Mouse (Mus musculus) splenic B cell, adult 2 months (primary cell): ENCODE data around the gene Slc23a2.
A peak's percentile ranks its signal among the peaks of the same experiment; 100 is the strongest.

Experiments
- DNase-seq: peaks from one replicate; pipeline ENCODE4 v3.0.0-alpha.2; 2011; ENCODE audit warnings: low read depth, low spot score
- H3K27me3 ChIP-seq: 2 replicates; pipeline ENCODE4 v1.6.1; 2012; ENCODE audit warnings: mild to moderate bottlenecking, low read length, moderate library complexity, mixed read lengths; ENCODE audit not compliant: control insufficient read depth, poor library complexity, insufficient read depth, severe bottlenecking
- H3K36me3 ChIP-seq: 2 replicates; pipeline ENCODE4 v1.6.1; 2012; ENCODE audit warnings: mild to moderate bottlenecking, low read length, moderate library complexity, mixed read lengths; ENCODE audit not compliant: control insufficient read depth, poor library complexity, insufficient read depth, severe bottlenecking

The Slc23a2 gene

DNA sequence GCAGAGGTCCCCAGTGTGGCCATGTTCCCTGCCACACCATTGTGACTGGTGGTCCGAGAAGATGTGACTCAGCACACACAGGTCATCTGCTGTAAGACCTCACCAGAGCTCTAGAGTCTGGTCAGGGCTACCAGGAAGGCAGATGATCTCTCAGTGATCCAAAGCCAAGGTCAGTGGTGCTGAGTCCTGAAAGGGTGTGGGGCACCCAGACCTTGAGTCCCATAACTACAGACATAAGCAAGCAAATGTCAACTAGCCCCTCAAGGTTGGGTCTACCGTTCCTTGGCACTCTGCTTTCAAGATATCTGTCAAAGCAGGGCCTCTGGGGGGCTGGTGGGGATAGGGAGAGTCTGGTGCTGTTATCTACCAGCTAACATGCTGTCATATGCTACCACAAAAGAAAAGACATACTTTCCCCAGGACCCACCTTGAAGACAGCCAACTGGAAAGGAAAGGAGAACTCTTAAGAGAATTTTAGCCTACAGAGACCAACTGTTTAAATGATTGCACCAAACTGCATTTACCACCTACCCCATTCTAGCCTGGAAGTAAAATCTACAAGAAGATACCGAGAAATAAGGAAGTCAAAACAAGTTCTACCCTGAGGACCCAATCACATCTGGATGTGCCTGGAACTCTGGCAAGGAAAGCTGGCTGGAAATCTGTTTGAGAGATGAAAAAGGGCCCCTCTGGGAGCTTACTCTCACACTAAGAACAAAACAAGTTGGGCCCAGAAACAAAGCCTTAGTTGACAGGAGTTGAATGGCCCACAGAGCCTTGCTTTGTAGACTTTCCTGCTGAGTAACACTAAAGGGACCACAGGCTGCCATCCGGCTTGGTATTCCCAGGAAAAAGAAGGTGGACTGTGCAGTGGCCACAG is 110.1 kb downstream of the Slc23a2 start:
- Histone ChIP-seq H3K36me3 (no peaks in the 10 kb centered on the region), H3K27me3 (no peaks in the 10 kb centered on the region)
- DNase-seq, result no peak

DNA sequence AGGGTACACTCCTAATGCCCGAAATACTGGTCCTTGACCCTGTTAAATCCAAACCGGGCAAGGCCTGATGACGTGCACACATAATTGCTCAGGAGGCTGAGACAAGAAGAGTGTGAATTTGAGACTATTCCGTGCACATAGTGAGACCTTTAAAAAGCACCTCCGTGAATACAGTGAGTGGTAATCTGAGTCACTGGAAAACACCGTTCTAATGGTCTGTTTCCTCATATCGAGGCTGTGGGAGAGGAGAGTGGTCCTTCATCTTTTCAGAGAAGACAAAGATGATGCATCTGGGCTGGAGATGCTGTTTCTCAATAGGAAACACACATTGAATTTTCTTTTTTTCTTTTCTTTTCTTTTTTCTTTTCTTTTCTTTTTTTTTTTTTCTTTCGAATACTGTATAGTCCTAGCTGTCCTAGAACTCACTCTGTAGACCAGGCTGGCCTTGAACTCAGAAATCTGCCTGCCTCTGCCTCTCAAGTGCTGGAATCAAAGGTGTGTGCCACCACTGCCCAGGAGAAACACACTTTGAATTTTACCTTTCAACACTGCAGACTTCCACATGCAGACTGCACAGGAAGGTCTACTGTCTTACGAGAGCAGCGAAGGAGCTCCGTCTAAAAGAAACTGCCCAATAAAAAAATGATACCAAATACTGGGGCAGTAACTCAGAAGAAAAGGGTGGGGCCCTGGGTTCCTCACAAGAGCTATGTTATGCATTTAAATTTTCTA is 113.4 kb downstream of the Slc23a2 start:
- Histone ChIP-seq H3K36me3 (no peaks in the 10 kb centered on the region), H3K27me3 (no peaks in the 10 kb centered on the region)
- DNase-seq, result no peak

- Histone ChIP-seq H3K27me3 (no peaks in the 10 kb centered on the region), H3K36me3 (no peaks in the 10 kb centered on the region)
- no peak for DNase-seq
Measured at GRCm38 (mm10) chr2:132030418-132031363, 114.2 kb downstream of the Slc23a2 start.

DNA sequence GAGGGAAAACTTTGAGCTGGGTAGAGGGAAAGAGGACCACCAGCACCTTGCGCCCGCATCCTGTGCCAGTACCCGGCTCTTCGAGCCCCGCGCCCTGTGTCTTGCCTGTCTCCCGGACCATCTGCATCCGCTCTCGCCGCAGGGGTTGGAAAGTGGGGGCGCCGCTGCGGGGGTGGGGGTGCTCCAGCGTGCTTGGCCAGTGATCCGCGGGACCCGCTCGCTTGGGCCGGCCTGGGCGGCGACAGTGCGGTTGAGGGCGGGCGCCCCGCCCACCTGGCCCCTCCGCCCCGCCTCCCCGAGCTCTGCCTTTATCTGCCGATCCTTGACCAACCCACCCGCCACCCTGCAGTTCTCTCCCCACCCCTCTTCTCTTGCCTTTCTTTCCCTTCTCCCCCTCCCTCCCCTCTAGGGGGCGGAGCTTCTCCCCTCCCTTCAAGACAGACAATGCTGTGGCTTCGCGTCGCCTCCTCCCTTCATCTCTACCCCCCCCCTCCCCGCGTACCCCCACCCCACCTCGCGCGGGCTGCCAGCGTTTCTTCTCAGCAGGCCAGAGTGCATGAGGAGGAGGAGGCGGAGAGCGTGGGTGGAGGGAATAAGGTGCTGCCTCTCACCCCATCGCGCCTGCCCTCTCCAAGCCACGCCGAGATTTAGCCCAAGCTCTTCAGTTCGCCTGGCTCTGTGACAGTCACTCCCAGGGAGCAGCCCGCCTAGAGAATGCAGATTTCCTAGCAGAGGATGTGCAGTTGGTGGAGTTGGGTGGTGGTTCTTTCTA is 115.1 kb downstream of the Slc23a2 start, which contains the start of gene Rassf2:
Rassf2 (minus strand) TSS at position 613 of the 772 bp plus-strand sequence.
- no peaks in the 10 kb centered on the region for H3K27me3 ChIP-seq
- H3K36me3 ChIP-seq, result no peaks in the 10 kb centered on the region
- DNase-seq, result peak; percentile 92

GRCm38 (mm10) chr2:132028894-132029605 is 115.9 kb downstream of the Slc23a2 start:
- Histone ChIP-seq H3K27me3 (no peaks in the 10 kb centered on the region), H3K36me3 (no peaks in the 10 kb centered on the region)
- peak; percentile 80 for DNase-seq

DNA sequence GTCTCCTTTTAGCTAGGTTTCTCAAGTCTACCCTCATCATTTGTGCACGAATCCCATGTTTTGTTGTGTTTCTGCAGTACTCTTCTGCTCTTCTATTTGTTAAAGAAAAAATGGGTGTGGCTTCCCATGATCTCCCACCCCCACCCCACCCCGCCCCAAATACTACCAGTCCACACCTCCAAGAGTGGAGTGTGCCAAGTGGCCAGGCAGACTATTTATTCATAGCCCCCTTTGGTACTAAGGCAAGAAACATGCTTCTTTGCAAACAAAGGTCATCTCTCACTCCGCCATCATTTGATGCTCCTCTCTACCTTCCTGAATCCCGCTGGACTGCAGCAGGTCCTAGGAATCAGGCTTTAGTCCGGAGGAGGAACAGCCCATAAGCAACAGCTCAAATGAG is 116.8 kb downstream of the Slc23a2 start:
- peak; percentile 24 for DNase-seq
- no peaks in the 10 kb centered on the region for H3K27me3 ChIP-seq
- no peaks in the 10 kb centered on the region; the same call in 1 of the 2 replicates for H3K36me3 ChIP-seq

- Histone ChIP-seq H3K36me3 (no peaks in the 10 kb centered on the region; the same call in none of the 2 replicates), H3K27me3 (no peaks in the 10 kb centered on the region)
Measured at GRCm38 (mm10) chr2:132027366-132027765, 117.5 kb downstream of the Slc23a2 start.

GRCm38 (mm10) chr2:132024028-132024427 is 120.9 kb downstream of the Slc23a2 start:
- H3K36me3 ChIP-seq, result no peaks in the 10 kb centered on the region; the same call in none of the 2 replicates
- H3K27me3 ChIP-seq, result no peaks in the 10 kb centered on the region
- DNase-seq, result no peak

More at GRCm38 (mm10) chr2:132027366-132027765, 117.5 kb downstream of the Slc23a2 start:
- no peak for DNase-seq

GRCm38 (mm10) chr2:132022621-132023020 is 122.3 kb downstream of the Slc23a2 start:
- peak; percentile 83 for DNase-seq
- Histone ChIP-seq H3K27me3 (no peaks in the 10 kb centered on the region), H3K36me3 (no peaks in the 10 kb centered on the region; the same call in none of the 2 replicates)

GRCm38 (mm10) chr2:132021616-132022015 is 123.3 kb downstream of the Slc23a2 start:
- DNase-seq, result peak; percentile 38

DNA sequence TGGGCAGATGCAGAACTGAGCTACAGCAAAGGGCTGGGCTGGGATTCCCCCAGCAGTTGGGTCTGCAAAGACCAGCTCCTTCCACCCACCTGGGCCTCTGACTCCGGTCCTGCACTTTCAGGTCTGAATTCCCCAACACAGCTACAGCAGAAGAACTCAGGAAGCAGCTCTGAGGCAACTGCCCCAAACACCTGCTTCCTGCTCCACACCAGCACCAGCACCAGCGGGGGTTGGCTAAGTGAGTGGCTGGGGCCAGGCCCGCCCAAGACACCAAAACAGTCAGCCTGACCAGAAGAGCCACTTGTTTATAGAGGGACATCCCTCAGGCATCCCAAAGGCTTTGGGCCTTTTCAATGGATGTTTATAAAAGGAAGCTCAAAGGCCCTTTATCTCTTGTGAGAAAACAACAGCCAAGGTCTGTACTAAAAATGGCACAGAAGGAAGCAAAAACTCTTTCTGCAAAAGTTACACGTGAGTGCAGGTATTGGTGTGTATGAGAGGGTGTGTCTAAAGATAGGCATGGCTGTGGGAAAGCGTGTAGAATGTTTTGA is 123.8 kb downstream of the Slc23a2 start:
- Histone ChIP-seq H3K36me3 (no peaks in the 10 kb centered on the region; the same call in none of the 2 replicates), H3K27me3 (no peaks in the 10 kb centered on the region)
- peak; percentile 89 for DNase-seq

More at GRCm38 (mm10) chr2:132021616-132022015, 123.3 kb downstream of the Slc23a2 start:
- Histone ChIP-seq H3K27me3 (no peaks in the 10 kb centered on the region), H3K36me3 (no peaks in the 10 kb centered on the region; the same call in none of the 2 replicates)

- Histone ChIP-seq H3K27me3 (no peaks in the 10 kb centered on the region), H3K36me3 (no peaks in the 10 kb centered on the region; the same call in none of the 2 replicates)
- DNase-seq, result peak; percentile 30
Measured at GRCm38 (mm10) chr2:132020420-132020819, 124.5 kb downstream of the Slc23a2 start.

GRCm38 (mm10) chr2:132019372-132019811 is 125.5 kb downstream of the Slc23a2 start:
- DNase-seq, result peak; percentile 77
- H3K27me3 ChIP-seq, result no peaks in the 10 kb centered on the region
- no peaks in the 10 kb centered on the region; the same call in none of the 2 replicates for H3K36me3 ChIP-seq
